Mouse (Mus musculus) MEL (cell line): ENCODE data around the gene Siglecf.

ENCODE experiments used
- CTCF ChIP-seq, 3 experiments: IDR thresholded peaks in 2 of 3; conservative IDR thresholded peaks in 1 of 3; 2 replicates each; pipeline ENCODE4 v1.5.1; 2011 to 2012; ENCODE audit warnings: low read length in 3 of 3, low read depth in 2 of 3, mild to moderate bottlenecking in 2 of 3, improper control_type of control experiment in 1 of 3, inconsistent platforms in 1 of 3, mixed read lengths in 1 of 3, moderate library complexity in 1 of 3; ENCODE audit not compliant: control insufficient read depth in 1 of 3, insufficient read depth in 1 of 3, poor library complexity in 1 of 3, severe bottlenecking in 1 of 3
- ETS1 ChIP-seq: IDR thresholded peaks from 2 replicates; pipeline ENCODE4 v1.6.1; 2012; ENCODE audit warnings: low read depth, mild to moderate bottlenecking, inconsistent platforms, low read length, improper control_type of control experiment, moderate library complexity
- MAFK ChIP-seq: IDR thresholded peaks from 2 replicates; pipeline ENCODE4 v1.6.1; 2011; ENCODE audit warnings: low read depth, mild to moderate bottlenecking, low read length, improper control_type of control experiment, borderline replicate concordance
- MAX ChIP-seq: IDR thresholded peaks from 2 replicates; pipeline ENCODE4 v1.6.1; 2011; ENCODE audit warnings: low read length, improper control_type of control experiment
- NELFE ChIP-seq: IDR thresholded peaks from 2 replicates; pipeline ENCODE4 v1.6.1; 2011; ENCODE audit warnings: low read depth, low read length, improper control_type of control experiment
- SMC3 ChIP-seq: IDR thresholded peaks from 2 replicates; pipeline ENCODE4 v1.6.1; 2011; ENCODE audit warnings: low read depth, low read length, improper control_type of control experiment
- ZC3H11A ChIP-seq: IDR thresholded peaks from 2 replicates; pipeline ENCODE4 v1.6.1; 2012; ENCODE audit warnings: low read depth, mild to moderate bottlenecking, inconsistent platforms, low read length, improper control_type of control experiment

GRCm38 (mm10) chr7:43312386-43313012 lies 38.6 kb upstream of the Siglecf start:
- TF ChIP-seq CTCF (IDR thresholded peaks at IDR 0.05 in 2 of 3, conservative IDR thresholded peaks at IDR 0.05 in 1 of 3; ENCODE audit: control insufficient read depth in 1 of 3, insufficient read depth in 1 of 3, low read depth in 2 of 3, low read length in 3 of 3, poor library complexity in 1 of 3, severe bottlenecking in 1 of 3) = no peak
- no peak for TF ChIP-seq SMC3
- no peak for TF ChIP-seq MAX
- TF ChIP-seq NELFE = no peak
- no peak for TF ChIP-seq MAFK
- TF ChIP-seq ETS1 = no peak
- TF ChIP-seq ZC3H11A = no peak
